In the genomic region with DNA sequence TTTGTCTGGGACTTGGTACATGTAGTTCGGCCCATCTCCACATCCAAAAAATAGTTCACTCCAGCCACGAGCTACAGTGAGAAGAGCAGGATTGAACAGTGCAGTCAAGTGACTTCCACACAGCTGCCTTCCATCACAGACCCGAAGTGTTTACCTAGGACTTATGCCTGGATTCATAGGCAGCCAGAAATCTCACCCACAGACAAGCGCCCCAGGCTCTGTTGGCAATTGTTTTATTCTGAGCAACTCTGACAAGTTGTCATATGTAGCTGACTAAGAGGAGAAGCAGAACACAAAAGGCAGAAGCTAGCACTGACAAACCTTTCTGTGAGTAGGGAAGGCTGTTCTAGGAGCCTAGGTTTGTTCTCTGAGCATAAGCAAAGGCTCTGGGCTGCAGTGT, we compare ENCODE assay signal across 8 mouse cellular contexts. TPM values are rescaled to one million over a fixed set of nuclear protein-coding genes. Genes with fewer than 3 reads are reported as not detected.
A peak's percentile ranks its signal among the peaks of the same experiment; 100 is the strongest.
DNase-seq lines count a peak whose midpoint lies in the region; ATAC-seq and TF ChIP-seq lines count a peak whose summit lies in the region.

No protein-coding gene starts in this region.

- no peaks in the 10 kb centered on the region for H3K9me3 ChIP-seq in megakaryocyte, embryonic 14.5 days
- H3K9me3 ChIP-seq in liver, embryonic 16.5 days (replicated peaks; ENCODE audit: control insufficient read depth, low read length), result no peaks in the 10 kb centered on the region
- H3K9me3 ChIP-seq in stomach, postnatal 0 days (ENCODE audit: control insufficient read depth, low read length), result no peaks in the 10 kb centered on the region

- no peak overlapping the region for H3K9ac ChIP-seq in liver, embryonic 16.5 days (ENCODE audit: low read depth, low read length)
- H3K9ac ChIP-seq in stomach, postnatal 0 days (ENCODE audit: low read length), result peak overlapping the region; percentile 88; the same call in 1 of the 2 replicates

- no peak for TF ChIP-seq EP300 in stomach, postnatal 0 days (optimal IDR thresholded peaks at IDR 0.05)

- TF ChIP-seq CTCF in stomach, postnatal 0 days (IDR thresholded peaks at IDR 0.05; ENCODE audit: low read depth), result no peak

- H3K4me3 ChIP-seq in megakaryocyte, embryonic 14.5 days (replicated peaks), result peak overlapping the region; percentile 60
- no peak overlapping the region for H3K4me3 ChIP-seq in liver, embryonic 16.5 days (ENCODE audit: low read depth, low read length)
- H3K4me3 ChIP-seq in stomach, postnatal 0 days (ENCODE audit: low read depth, low read length), result peak overlapping the region; percentile 87; the same call in 1 of the 2 replicates

- H3K27me3 ChIP-seq in megakaryocyte, embryonic 14.5 days (replicated peaks), result no peaks in the 10 kb centered on the region
- H3K27me3 ChIP-seq in liver, embryonic 16.5 days (ENCODE audit: control insufficient read depth, insufficient read depth, low read depth, low read length), result no peaks in the 10 kb centered on the region
- no peaks in the 10 kb centered on the region for H3K27me3 ChIP-seq in stomach, postnatal 0 days (ENCODE audit: control insufficient read depth, insufficient read depth, low read length)

- ATAC-seq in megakaryocyte, adult 5-6 weeks (ENCODE audit: poor library complexity, severe bottlenecking), result no peak
- no peak for ATAC-seq in liver, embryonic 16.5 days (ENCODE audit: low read depth)
- ATAC-seq in stomach, postnatal 0 days (ENCODE audit: low FRiP score, low TSS enrichment), result peak; percentile 35; the same call in 1 of the 2 replicates
- no peak for ATAC-seq in erythroblast, adult 5-6 weeks (replicated peaks; ENCODE audit: low FRiP score, poor library complexity, severe bottlenecking)

- WGBS in liver, embryonic 16.5 days (ENCODE audit: insufficient replicate concordance), result 66% methylated on average over 4 of the region's 4 CpGs
- 16% methylated on average over 4 of the region's 4 CpGs for WGBS in stomach, postnatal 0 days

- peak overlapping the region; percentile 84 for H3K4me2 ChIP-seq in liver, embryonic 16.5 days (ENCODE audit: low read depth, low read length)
- H3K4me2 ChIP-seq in stomach, postnatal 0 days (replicated peaks; ENCODE audit: low read depth), result peak overlapping the region; percentile 88

- peaks cover 45% of the 10 kb centered on the region for H3K4me1 ChIP-seq in megakaryocyte, embryonic 14.5 days
- peaks cover 13% of the 10 kb centered on the region for H3K4me1 ChIP-seq in liver, embryonic 16.5 days (ENCODE audit: control insufficient read depth, low read depth, low read length)
- peaks cover 7% of the 10 kb centered on the region for H3K4me1 ChIP-seq in stomach, postnatal 0 days (replicated peaks; ENCODE audit: control insufficient read depth, insufficient read depth)

- H3K36me3 ChIP-seq in megakaryocyte, embryonic 14.5 days (replicated peaks; ENCODE audit: low read length), result peaks cover 35% of the 10 kb centered on the region
- H3K36me3 ChIP-seq in liver, embryonic 16.5 days (ENCODE audit: control insufficient read depth, insufficient read depth), result no peaks in the 10 kb centered on the region; the same call in 1 of the 2 replicates
- H3K36me3 ChIP-seq in stomach, postnatal 0 days (ENCODE audit: control insufficient read depth, insufficient read depth, low read length), result peaks cover 5% of the 10 kb centered on the region; the same call in 1 of the 2 replicates

- H3K27ac ChIP-seq in liver, embryonic 16.5 days (ENCODE audit: low read length), result no peak overlapping the region
- H3K27ac ChIP-seq in stomach, postnatal 0 days (replicated peaks), result peak overlapping the region; percentile 58

- DNase-seq in heart, adult 9 months (ENCODE audit: low spot score in 2 of 2), result peak; percentile 32 to 54
- DNase-seq in stomach, postnatal 0 days (ENCODE audit: low spot score), result peak; percentile 17
- DNase-seq in cerebellum, adult 11 months, result no peak
- no peak for DNase-seq in layer of hippocampus, adult 9-11 months

RNA-seq across cellular contexts. Expression of a gene that starts 2.6 kb away (rescaled TPM):
- 199 and 636 TPM in 2 replicates for polyA plus RNA-seq in megakaryocyte, embryonic 14.5 days (2012; ENCODE audit: insufficient read depth, low replicate concordance)
- 1,273 and 1,418 TPM in 2 replicates for total RNA-seq in megakaryocyte, adult 5-6 weeks (2015)
- total RNA-seq in megakaryocyte, adult 5-6 weeks (2017), result 1,036 and 1,154 TPM in 2 replicates
- 179 and 183 TPM in 2 replicates for polyA plus RNA-seq in liver, embryonic 16.5 days (2015; fragmentation: Nextera tagmentation; extraction: Ambion mirVana)
- 595 and 599 TPM in 2 replicates for polyA plus RNA-seq in stomach, postnatal 0 days (2015; fragmentation: Nextera tagmentation; extraction: Ambion mirVana)
- total RNA-seq in erythroblast, adult 5-6 weeks (2015; ENCODE audit: low replicate concordance), result 123 and 150 TPM in 2 replicates
- total RNA-seq in erythroblast, adult 5-6 weeks (2017; ENCODE audit: low replicate concordance), result 60.1 and 103 TPM in 2 replicates

RNA-seq across cellular contexts. Expression of a gene that starts 8.0 kb away (rescaled TPM):
- polyA plus RNA-seq in megakaryocyte, embryonic 14.5 days (2012; ENCODE audit: insufficient read depth, low replicate concordance), result not detected in 2 replicates
- not detected in 2 replicates for total RNA-seq in megakaryocyte, adult 5-6 weeks (2015)
- total RNA-seq in megakaryocyte, adult 5-6 weeks (2017), result not detected in 2 replicates
- not detected in 2 replicates for polyA plus RNA-seq in liver, embryonic 16.5 days (2015; fragmentation: Nextera tagmentation; extraction: Ambion mirVana)
- polyA plus RNA-seq in stomach, postnatal 0 days (2015; fragmentation: Nextera tagmentation; extraction: Ambion mirVana), result not detected in 2 replicates
- total RNA-seq in erythroblast, adult 5-6 weeks (2015; ENCODE audit: low replicate concordance), result not detected in 2 replicates
- total RNA-seq in erythroblast, adult 5-6 weeks (2017; ENCODE audit: low replicate concordance), result not detected in 2 replicates

RNA-seq across cellular contexts. Expression of a gene that starts 37.9 kb away (rescaled TPM):
- not detected in 2 replicates for polyA plus RNA-seq in megakaryocyte, embryonic 14.5 days (2012; ENCODE audit: insufficient read depth, low replicate concordance)
- total RNA-seq in megakaryocyte, adult 5-6 weeks (2015), result not detected in 2 replicates
- total RNA-seq in megakaryocyte, adult 5-6 weeks (2017), result not detected in 2 replicates
- polyA plus RNA-seq in liver, embryonic 16.5 days (2015; fragmentation: Nextera tagmentation; extraction: Ambion mirVana), result not detected in 2 replicates
- polyA plus RNA-seq in stomach, postnatal 0 days (2015; fragmentation: Nextera tagmentation; extraction: Ambion mirVana), result not detected in 2 replicates
- not detected in 2 replicates for total RNA-seq in erythroblast, adult 5-6 weeks (2015; ENCODE audit: low replicate concordance)
- not detected in 2 replicates for total RNA-seq in erythroblast, adult 5-6 weeks (2017; ENCODE audit: low replicate concordance)

RNA-seq across cellular contexts. Expression of a gene that starts 53.0 kb away (rescaled TPM):
- not detected in 2 replicates for polyA plus RNA-seq in megakaryocyte, embryonic 14.5 days (2012; ENCODE audit: insufficient read depth, low replicate concordance)
- total RNA-seq in megakaryocyte, adult 5-6 weeks (2015), result not detected in 2 replicates
- total RNA-seq in megakaryocyte, adult 5-6 weeks (2017), result not detected in 2 replicates
- not detected in 2 replicates for polyA plus RNA-seq in liver, embryonic 16.5 days (2015; fragmentation: Nextera tagmentation; extraction: Ambion mirVana)
- polyA plus RNA-seq in stomach, postnatal 0 days (2015; fragmentation: Nextera tagmentation; extraction: Ambion mirVana), result 0.17 TPM in 1 of 2 replicates, not detected in the other
- not detected in 2 replicates for total RNA-seq in erythroblast, adult 5-6 weeks (2015; ENCODE audit: low replicate concordance)
- total RNA-seq in erythroblast, adult 5-6 weeks (2017; ENCODE audit: low replicate concordance), result not detected in 2 replicates

Comparison
In these comparisons a context has a peak if more than half of its experiments do, and no peak if none do; other contexts are left out.
1. DNase-seq: peak in heart, adult 9 months (2 of 2) and stomach, postnatal 0 days (single experiment); none in cerebellum, adult 11 months (single experiment) and layer of hippocampus, adult 9-11 months (single experiment).